Mouse (Mus musculus) MEL (cell line): ENCODE results near the gene Clec16a.

Source experiments
- CTCF ChIP-seq, 3 experiments: IDR thresholded peaks in 2 of 3; conservative IDR thresholded peaks in 1 of 3; 2 replicates each; pipeline ENCODE4 v1.5.1; 2011 to 2012; ENCODE audit warnings: low read length in 3 of 3, low read depth in 2 of 3, mild to moderate bottlenecking in 2 of 3, improper control_type of control experiment in 1 of 3, inconsistent platforms in 1 of 3, mixed read lengths in 1 of 3, moderate library complexity in 1 of 3; ENCODE audit not compliant: control insufficient read depth in 1 of 3, insufficient read depth in 1 of 3, poor library complexity in 1 of 3, severe bottlenecking in 1 of 3
- ELF1 ChIP-seq: IDR thresholded peaks from 2 replicates; pipeline ENCODE4 v1.6.1; 2014; ENCODE audit warnings: low read depth, mild to moderate bottlenecking, inconsistent platforms, low read length, improper control_type of control experiment, moderate library complexity
- EP300 ChIP-seq, 2 experiments: IDR thresholded peaks; 2 replicates each; pipeline ENCODE4 v1.6.1; 2011; ENCODE audit warnings: improper control_type of control experiment in 2 of 2, low read length in 2 of 2, low read depth in 1 of 2, mild to moderate bottlenecking in 1 of 2
- HCFC1 ChIP-seq: IDR thresholded peaks from 2 replicates; pipeline ENCODE4 v1.6.1; 2012; ENCODE audit warnings: low read depth, mild to moderate bottlenecking, inconsistent platforms, low read length, improper control_type of control experiment, moderate library complexity
- JUND ChIP-seq: IDR thresholded peaks from 2 replicates; pipeline ENCODE4 v1.6.1; 2011; ENCODE audit warnings: low read depth, mild to moderate bottlenecking, improper control_type of control experiment, low read length
- MAZ ChIP-seq: IDR thresholded peaks from 2 replicates; pipeline ENCODE4 v1.6.1; 2012; ENCODE audit warnings: low read depth, mild to moderate bottlenecking, inconsistent platforms, low read length, improper control_type of control experiment
- NRF1 ChIP-seq: IDR thresholded peaks from 2 replicates; pipeline ENCODE4 v1.6.1; 2014; ENCODE audit warnings: low read depth, mild to moderate bottlenecking, inconsistent platforms, low read length, improper control_type of control experiment, moderate library complexity; ENCODE audit not compliant: poor library complexity, insufficient read depth, severe bottlenecking
- POLR2A ChIP-seq, 2 experiments: IDR thresholded peaks; 2 replicates each; pipeline ENCODE4 v1.6.1; 2011 to 2012; ENCODE audit warnings: low read length in 2 of 2, mild to moderate bottlenecking in 2 of 2, control low read depth in 1 of 2, improper control_type of control experiment in 1 of 2, low read depth in 1 of 2, moderate library complexity in 1 of 2; ENCODE audit not compliant: control insufficient read depth in 1 of 2, insufficient read depth in 1 of 2, poor library complexity in 1 of 2
- SMC3 ChIP-seq: IDR thresholded peaks from 2 replicates; pipeline ENCODE4 v1.6.1; 2011; ENCODE audit warnings: low read depth, low read length, improper control_type of control experiment
- TAL1 ChIP-seq: IDR thresholded peaks from 2 replicates; pipeline ENCODE4 v1.6.1; 2012; ENCODE audit warnings: mild to moderate bottlenecking, inconsistent platforms, low read length, moderate library complexity, mixed read lengths
- TBP ChIP-seq: IDR thresholded peaks from 2 replicates; pipeline ENCODE4 v1.8.0; 2011; ENCODE audit warnings: low read depth, low read length, improper control_type of control experiment
- USF1 ChIP-seq: IDR thresholded peaks from 2 replicates; pipeline ENCODE4 v1.6.1; 2014; ENCODE audit warnings: low read depth, mild to moderate bottlenecking, inconsistent platforms, low read length, improper control_type of control experiment, moderate library complexity
- ZC3H11A ChIP-seq: IDR thresholded peaks from 2 replicates; pipeline ENCODE4 v1.6.1; 2012; ENCODE audit warnings: low read depth, mild to moderate bottlenecking, inconsistent platforms, low read length, improper control_type of control experiment

- TF ChIP-seq SMC3 (no peak), TAL1 (no peak), CTCF (IDR thresholded peaks at IDR 0.05 in 2 of 3, conservative IDR thresholded peaks at IDR 0.05 in 1 of 3; ENCODE audit: control insufficient read depth in 1 of 3, insufficient read depth in 1 of 3, low read depth in 2 of 3, low read length in 3 of 3, poor library complexity in 1 of 3, severe bottlenecking in 1 of 3) (no peak), HCFC1 (no peak), POLR2A (IDR thresholded peaks at IDR 0.05; ENCODE audit: control insufficient read depth in 1 of 2, insufficient read depth in 1 of 2, low read depth in 1 of 2, low read length in 2 of 2, poor library complexity in 1 of 2) (no peak), USF1 (no peak), NRF1 (no peak), ZC3H11A (no peak), JUND (no peak), ELF1 (no peak), EP300 (IDR thresholded peaks at IDR 0.05; ENCODE audit: low read depth in 1 of 2, low read length in 2 of 2) (no peak), MAZ (no peak), TBP (no peak)
These were observed 217.5 kb downstream of the Clec16a start for GRCm38 (mm10) chr16:10762569-10763180.
